Mouse (Mus musculus): Measurements from ENCODE around the gene Gm20388. TPM values are rescaled to one million over a fixed set of nuclear protein-coding genes. Genes with fewer than 3 reads are reported as not detected.

The Gm20388 gene
- polyA plus RNA-seq, 1 experiment: 10.6 TPM

- Histone ChIP-seq H3K4me1 (ENCODE audit: control insufficient read depth, insufficient read depth, low read length) (peaks cover 1% of the 10 kb centered on the region; the same call in 1 of the 2 replicates), H3K27ac (ENCODE audit: control insufficient read depth, insufficient read depth, low read depth, low read length, poor library complexity) (no peak overlapping the region), H3K4me3 (replicated peaks; ENCODE audit: control insufficient read depth, low read depth, low read length) (no peak overlapping the region)
- peak; percentile 93 for TF ChIP-seq CTCF (IDR thresholded peaks at IDR 0.05; ENCODE audit: control insufficient read depth, insufficient read depth, low read length)
- TF ChIP-seq POLR2A (IDR thresholded peaks at IDR 0.05; ENCODE audit: borderline replicate concordance, control insufficient read depth, low read depth, low read length): no peak
- WGBS: 61% methylated on average over 17 of the region's 17 CpGs
These were observed 1193.6 kb downstream of the Gm20388 start for GRCm38 (mm10) chr8:121104049-121104818.

- TF ChIP-seq CTCF (IDR thresholded peaks at IDR 0.05; ENCODE audit: control insufficient read depth, insufficient read depth, low read length) (peak; percentile 22; the same call in 1 of the 2 replicates), POLR2A (IDR thresholded peaks at IDR 0.05; ENCODE audit: borderline replicate concordance, control insufficient read depth, low read depth, low read length) (peak; percentile 78)
- peaks cover 3% of the 10 kb centered on the region; the same call in 1 of the 2 replicates for H3K4me1 ChIP-seq (ENCODE audit: control insufficient read depth, insufficient read depth, low read length)
- peak within 1 kb of the TSS; percentile 93 for H3K4me3 ChIP-seq (replicated peaks; ENCODE audit: control insufficient read depth, low read depth, low read length)
- peak within 1 kb of the TSS; percentile 45 for H3K27ac ChIP-seq (ENCODE audit: control insufficient read depth, insufficient read depth, low read depth, low read length, poor library complexity)
- WGBS: 1% methylated on average over 75 of the region's 75 CpGs
These were observed 1197.3 kb downstream of the Gm20388 start, which contains the start of gene Mthfsd for GRCm38 (mm10) chr8:121107668-121108656. TSS of gene Mthfsd (minus strand) at chr8:121108392.

- Histone ChIP-seq H3K4me3 (replicated peaks; ENCODE audit: control insufficient read depth, low read depth, low read length) (peak overlapping the region; percentile 93), H3K27ac (ENCODE audit: control insufficient read depth, insufficient read depth, low read depth, low read length, poor library complexity) (no peak overlapping the region), H3K4me1 (ENCODE audit: control insufficient read depth, insufficient read depth, low read length) (peaks cover 3% of the 10 kb centered on the region; the same call in 1 of the 2 replicates)
- no peak for TF ChIP-seq CTCF (IDR thresholded peaks at IDR 0.05; ENCODE audit: control insufficient read depth, insufficient read depth, low read length)
- TF ChIP-seq POLR2A (IDR thresholded peaks at IDR 0.05; ENCODE audit: borderline replicate concordance, control insufficient read depth, low read depth, low read length): no peak
- WGBS: 7% methylated on average over 5 of the region's 5 CpGs
These were observed 1198.0 kb downstream of the Gm20388 start for GRCm38 (mm10) chr8:121108657-121109056.

GRCm38 (mm10) chr8:121111145-121111907 lies 1200.7 kb downstream of the Gm20388 start:
- Histone ChIP-seq H3K4me3 (replicated peaks; ENCODE audit: control insufficient read depth, low read depth, low read length) (no peak overlapping the region), H3K27ac (ENCODE audit: control insufficient read depth, insufficient read depth, low read depth, low read length, poor library complexity) (no peak overlapping the region), H3K4me1 (ENCODE audit: control insufficient read depth, insufficient read depth, low read length) (peaks cover 3% of the 10 kb centered on the region; the same call in 1 of the 2 replicates)
- 35% methylated on average over 7 of the region's 7 CpGs for WGBS
- TF ChIP-seq CTCF (IDR thresholded peaks at IDR 0.05; ENCODE audit: control insufficient read depth, insufficient read depth, low read length) (no peak), POLR2A (IDR thresholded peaks at IDR 0.05; ENCODE audit: borderline replicate concordance, control insufficient read depth, low read depth, low read length) (no peak)

- Histone ChIP-seq H3K4me1 (ENCODE audit: control insufficient read depth, insufficient read depth, low read length) (peaks cover 3% of the 10 kb centered on the region; the same call in 1 of the 2 replicates), H3K4me3 (replicated peaks; ENCODE audit: control insufficient read depth, low read depth, low read length) (no peak overlapping the region), H3K27ac (ENCODE audit: control insufficient read depth, insufficient read depth, low read depth, low read length, poor library complexity) (no peak overlapping the region)
- under 1% methylated on average over 21 of the region's 21 CpGs for WGBS
- TF ChIP-seq POLR2A (IDR thresholded peaks at IDR 0.05; ENCODE audit: borderline replicate concordance, control insufficient read depth, low read depth, low read length) (no peak), CTCF (IDR thresholded peaks at IDR 0.05; ENCODE audit: control insufficient read depth, insufficient read depth, low read length) (peak; percentile 95)
These were observed 1202.6 kb downstream of the Gm20388 start for GRCm38 (mm10) chr8:121113261-121113660.

- H3K4me1 ChIP-seq (ENCODE audit: control insufficient read depth, insufficient read depth, low read length): no peaks in the 10 kb centered on the region; the same call in 1 of the 2 replicates
- H3K27ac ChIP-seq (ENCODE audit: control insufficient read depth, insufficient read depth, low read depth, low read length, poor library complexity): no peak overlapping the region
- no peak overlapping the region for H3K4me3 ChIP-seq (replicated peaks; ENCODE audit: control insufficient read depth, low read depth, low read length)
- TF ChIP-seq CTCF (IDR thresholded peaks at IDR 0.05; ENCODE audit: control insufficient read depth, insufficient read depth, low read length) (no peak), POLR2A (IDR thresholded peaks at IDR 0.05; ENCODE audit: borderline replicate concordance, control insufficient read depth, low read depth, low read length) (no peak)
- WGBS: 8% methylated on average over 25 of the region's 25 CpGs
These were observed 1204.5 kb downstream of the Gm20388 start for GRCm38 (mm10) chr8:121115136-121115535.

GRCm38 (mm10) chr8:121115948-121116347 lies 1205.3 kb downstream of the Gm20388 start, which contains the start of gene Foxc2:
TSS of gene Foxc2 (plus strand) at chr8:121116171.
- Histone ChIP-seq H3K4me1 (ENCODE audit: control insufficient read depth, insufficient read depth, low read length) (no peaks in the 10 kb centered on the region; the same call in 1 of the 2 replicates), H3K4me3 (replicated peaks; ENCODE audit: control insufficient read depth, low read depth, low read length) (peak within 1 kb of the TSS; percentile 42), H3K27ac (ENCODE audit: control insufficient read depth, insufficient read depth, low read depth, low read length, poor library complexity) (peak within 1 kb of the TSS; percentile 10; the same call in 1 of the 2 replicates)
- TF ChIP-seq POLR2A (IDR thresholded peaks at IDR 0.05; ENCODE audit: borderline replicate concordance, control insufficient read depth, low read depth, low read length): no peak
- no peak for TF ChIP-seq CTCF (IDR thresholded peaks at IDR 0.05; ENCODE audit: control insufficient read depth, insufficient read depth, low read length)
- 4% methylated on average over 25 of the region's 25 CpGs for WGBS

Measured in bone marrow, adult 2 months (tissue).